12 mouse cellular contexts compared by ENCODE assay signal in genomic region chr14:20477261-20478025, GRCm38 (mm10). TPM values are rescaled to one million over a fixed set of nuclear protein-coding genes. Genes with fewer than 3 reads are reported as not detected.
DNase-seq lines count a peak whose midpoint lies in the region; ATAC-seq and TF ChIP-seq lines count a peak whose summit lies in the region.
"Had no signal": no experiment of that assay in that cellular context is flagged by ENCODE, and none has a peak within 500 bp of the region (broad histone marks: within the 10 kb centered on the region; RNA-seq: fewer than 3 reads in every experiment).

No protein-coding gene starts in this region.

- no peak for TF ChIP-seq EP300 in stomach, postnatal 0 days (optimal IDR thresholded peaks at IDR 0.05)

- 30% methylated on average over 4 of the region's 4 CpGs for WGBS in liver, adult 2 months
- WGBS in stomach, postnatal 0 days, result 56% methylated on average over 4 of the region's 4 CpGs

- H3K9ac ChIP-seq in liver, adult 2 months (ENCODE audit: low read depth, low read length), result peak overlapping the region; percentile 21
- H3K9ac ChIP-seq in stomach, postnatal 0 days (ENCODE audit: low read length), result no peak overlapping the region
- H3K9ac ChIP-seq: embryonic facial prominence, embryonic 15.5 days had no signal

- H3K79me2 ChIP-seq in liver, adult 2 months (ENCODE audit: control insufficient read depth, insufficient read depth, low read length), result peaks cover 12% of the 10 kb centered on the region; the same call in 1 of the 2 replicates

- DNase-seq in liver, adult 2 months (ENCODE audit: extremely low read depth, low read depth, low spot score), result peak; percentile 69
- no peak for DNase-seq in liver
- peak; percentile 37 for DNase-seq in embryo, embryonic 10 days (ENCODE audit: low spot score)
- DNase-seq in hindlimb bud, embryonic 11.5 days (ENCODE audit: extremely low spot score, low read depth, low spot score), result peak; percentile 50
- no peak for DNase-seq in stomach, postnatal 0 days (ENCODE audit: low spot score)
- DNase-seq in urinary bladder, postnatal 10 days (ENCODE audit: low spot score), result no peak
- DNase-seq: kidney, postnatal 4 days; spleen, adult 18-20 months had no signal

- peak overlapping the region; percentile 40; the same call in 1 of the 2 replicates for H3K27ac ChIP-seq in liver, adult 2 months (replicated peaks; ENCODE audit: insufficient read depth, low read depth, low read length)
- no peak overlapping the region; the same call in 1 of the 2 replicates for H3K27ac ChIP-seq in stomach, postnatal 0 days (replicated peaks)

- no peaks in the 10 kb centered on the region for H3K9me3 ChIP-seq in stomach, postnatal 0 days (ENCODE audit: control insufficient read depth, low read length)
- H3K9me3 ChIP-seq: embryonic facial prominence, embryonic 15.5 days; heart, embryonic 10.5 days had no signal

- no peak for ATAC-seq in stomach, postnatal 0 days (ENCODE audit: low FRiP score, low TSS enrichment)
- no peak for ATAC-seq in monocyte, adult 5-6 weeks (replicated peaks; ENCODE audit: insufficient number of reproducible peaks, low FRiP score, low TSS enrichment, poor library complexity, severe bottlenecking)
- ATAC-seq: hindbrain, embryonic 16.5 days had no signal

- H3K4me2 ChIP-seq in stomach, postnatal 0 days (replicated peaks; ENCODE audit: low read depth), result peak overlapping the region; percentile 35

- H3K36me3 ChIP-seq in liver, adult 2 months (ENCODE audit: control insufficient read depth, insufficient read depth, low read length), result peaks cover 9% of the 10 kb centered on the region
- H3K36me3 ChIP-seq in stomach, postnatal 0 days (ENCODE audit: control insufficient read depth, insufficient read depth, low read length), result no peaks in the 10 kb centered on the region; the same call in 1 of the 2 replicates
- H3K36me3 ChIP-seq: heart, embryonic 10.5 days had no signal

- no peak for TF ChIP-seq POLR2A in liver, adult 2 months (IDR thresholded peaks at IDR 0.05; ENCODE audit: extremely low read depth, insufficient read depth, low read length)

- TF ChIP-seq CTCF in liver, adult 2 months (IDR thresholded peaks at IDR 0.05; ENCODE audit: low read depth, low read length), result no peak
- no peak for TF ChIP-seq CTCF in stomach, postnatal 0 days (IDR thresholded peaks at IDR 0.05; ENCODE audit: low read depth)

- peaks cover 12% of the 10 kb centered on the region for H3K4me1 ChIP-seq in liver, adult 2 months (ENCODE audit: control insufficient read depth, insufficient read depth, low read length)
- 0 out of 2 replicates have a peak, but pooled peaks cover 2% of the 10 kb centered on the region for H3K4me1 ChIP-seq in stomach, postnatal 0 days (replicated peaks; ENCODE audit: control insufficient read depth, insufficient read depth)

- no peak overlapping the region for H3K4me3 ChIP-seq in liver, adult 2 months (ENCODE audit: insufficient read depth, low read depth, low read length)
- no peak overlapping the region for H3K4me3 ChIP-seq in stomach, postnatal 0 days (ENCODE audit: low read depth, low read length)

- H3K27me3 ChIP-seq in liver, adult 2 months (ENCODE audit: control insufficient read depth, insufficient read depth, low read length), result no peaks in the 10 kb centered on the region
- no peaks in the 10 kb centered on the region for H3K27me3 ChIP-seq in stomach, postnatal 0 days (ENCODE audit: control insufficient read depth, insufficient read depth, low read length)
- H3K27me3 ChIP-seq: embryonic facial prominence, embryonic 15.5 days had no signal

RNA-seq across cellular contexts. Expression of gene Anxa7, which starts 2.5 kb away (rescaled TPM):
- 92.6 and 103 TPM in 2 replicates for total RNA-seq in liver, adult 2 months (2014; rRNA removed)
- polyA plus RNA-seq in liver, adult 2 months (2012; rRNA removed), result 42.8 and 59.6 TPM in 2 replicates
- 82.4 and 86.3 TPM in 2 replicates for polyA plus RNA-seq in stomach, postnatal 0 days (2015; fragmentation: Nextera tagmentation; extraction: Ambion mirVana)
- 70.7 to 97.0 TPM (median 87.2 TPM) in 3 replicates for total RNA-seq in monocyte, adult 5-6 weeks (2017)

RNA-seq across cellular contexts. Expression of gene Mss51, which starts 19.3 kb away (rescaled TPM):
- 0.18 and 0.20 TPM in 2 replicates for total RNA-seq in liver, adult 2 months (2014; rRNA removed)
- 0.10 and 0.16 TPM in 2 replicates for polyA plus RNA-seq in liver, adult 2 months (2012; rRNA removed)
- 0.18 and 0.38 TPM in 2 replicates for polyA plus RNA-seq in stomach, postnatal 0 days (2015; fragmentation: Nextera tagmentation; extraction: Ambion mirVana)
- total RNA-seq in monocyte, adult 5-6 weeks (2017), result 0.43 to 1.9 TPM in 2 of 3 replicates, not detected in the other

RNA-seq across cellular contexts. Expression of gene Cfap70, which starts 25.4 kb away (rescaled TPM):
- under 0.01 TPM in 1 of 2 replicates, not detected in the other for total RNA-seq in liver, adult 2 months (2014; rRNA removed)
- polyA plus RNA-seq in liver, adult 2 months (2012; rRNA removed), result not detected in 2 replicates
- polyA plus RNA-seq in stomach, postnatal 0 days (2015; fragmentation: Nextera tagmentation; extraction: Ambion mirVana), result 0.16 and 0.25 TPM in 2 replicates
- total RNA-seq in monocyte, adult 5-6 weeks (2017), result not detected in 3 replicates

Comparison
In these comparisons a context has a peak if more than half of its experiments do, and no peak if none do; other contexts are left out.
1. DNase-seq: peak in liver, adult 2 months (single experiment), embryo, embryonic 10 days (single experiment) and hindlimb bud, embryonic 11.5 days (single experiment); none in liver (single experiment), stomach, postnatal 0 days (single experiment) and urinary bladder, postnatal 10 days (single experiment).